Mouse (Mus musculus) olfactory bulb, adult 2 months (tissue): ENCODE measurements around the gene Col9a1.

Experiments used
- CTCF ChIP-seq: fragments of 200-500 bp; IDR thresholded peaks from 2 replicates; pipeline ENCODE4 v1.5.1; 2012; ENCODE audit warnings: low read depth, mild to moderate bottlenecking, low read length, moderate library complexity; ENCODE audit not compliant: insufficient read depth
- POLR2A ChIP-seq: fragments of 200-500 bp; IDR thresholded peaks from 2 replicates; pipeline ENCODE4 v1.6.1; 2012; ENCODE audit warnings: mild to moderate bottlenecking, low read depth, low read length, moderate library complexity; ENCODE audit not compliant: insufficient read depth

GRCm38 (mm10) chr1:24259419-24259818 lies 82.0 kb downstream of the Col9a1 start:
- TF ChIP-seq CTCF (no peak), POLR2A (no peak)
